Mouse (Mus musculus) liver, embryonic 12.5 days (tissue): ENCODE results near the gene Gm1979. TPM values are rescaled to one million over a fixed set of nuclear protein-coding genes. Genes with fewer than 3 reads are reported as not detected.

Experiments
- polyA plus RNA-seq: library from polyadenylated mRNA; unstranded; fragments of >200 nt; fragmentation: Nextera tagmentation; extraction: Ambion mirVana; gene quantifications from 2 replicates; pipeline ENCODE4 v1.2.1, GENCODE M21; 2016

Gene Gm1979
- polyA plus RNA-seq, 1 experiment from 2014 or later = not detected

Other genes starting within 250 kb of the Gm1979 start
- 0.91 and 1.0 TPM in 2 replicates for gene Actr3b, start 244.8 kb downstream of the Gm1979 start, polyA plus RNA-seq
- not detected in 2 replicates for gene Gm21663, start 62.4 kb downstream of the Gm1979 start, polyA plus RNA-seq
- gene Gm21671, start 50.4 kb downstream of the Gm1979 start, polyA plus RNA-seq = not detected in 2 replicates
- gene Gm21680, start 32.1 kb downstream of the Gm1979 start, polyA plus RNA-seq = not detected in 2 replicates
- 0.06 TPM in 1 of 2 replicates, not detected in the other for gene Gm21698, start 16.1 kb downstream of the Gm1979 start, polyA plus RNA-seq
- gene Gm5862, start 18.1 kb upstream of the Gm1979 start, polyA plus RNA-seq = not detected in 2 replicates
- gene Speer4a, start 34.8 kb upstream of the Gm1979 start, polyA plus RNA-seq = 0.06 TPM in 1 of 2 replicates, not detected in the other
- not detected in 2 replicates for gene Gm7347, start 53.8 kb upstream of the Gm1979 start, polyA plus RNA-seq
- not detected in 2 replicates for gene Gm10471, start 84.5 kb upstream of the Gm1979 start, polyA plus RNA-seq
- 0.06 TPM in 1 of 2 replicates, not detected in the other for gene 5031410I06Rik, start 100.6 kb upstream of the Gm1979 start, polyA plus RNA-seq
- not detected in 2 replicates for gene Gm10220, start 116.6 kb upstream of the Gm1979 start, polyA plus RNA-seq